7 mouse cellular contexts compared by ENCODE assay signal in the genomic region with DNA sequence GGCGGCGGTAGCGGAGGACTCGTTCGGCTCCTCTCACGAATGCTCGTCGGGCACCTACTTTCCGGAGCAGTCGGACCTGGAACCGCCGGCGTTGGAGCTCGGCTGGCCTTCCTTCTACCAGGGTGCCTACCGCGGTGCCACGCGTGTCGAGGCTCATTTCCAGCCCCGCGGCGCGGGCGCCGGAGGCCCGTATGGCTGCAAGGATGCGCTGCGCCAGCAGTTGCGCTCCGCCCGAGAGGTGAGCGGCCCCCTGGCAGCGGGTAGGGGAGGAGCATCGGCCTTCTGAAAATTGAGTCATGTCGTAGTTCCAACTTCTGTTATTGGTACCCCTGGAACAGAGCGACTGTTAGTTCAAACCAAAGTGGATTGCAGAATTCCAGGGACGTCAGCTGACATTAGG. TPM values are rescaled to one million over a fixed set of nuclear protein-coding genes. Genes with fewer than 3 reads are reported as not detected.
DNase-seq lines count a peak whose midpoint lies in the region; ATAC-seq and TF ChIP-seq lines count a peak whose summit lies in the region.

No protein-coding gene starts in this region.

- peak overlapping the region; percentile 98 for H3K4me2 ChIP-seq in heart, embryonic 15.5 days
- H3K4me2 ChIP-seq in liver, embryonic 11.5 days = peak overlapping the region; percentile 96

- no peaks in the 10 kb centered on the region for H3K36me3 ChIP-seq in heart, embryonic 15.5 days
- H3K36me3 ChIP-seq in liver, embryonic 11.5 days (ENCODE audit: control insufficient read depth, insufficient read depth, low read length) = 0 out of 2 replicates have a peak, but pooled peaks cover 8% of the 10 kb centered on the region

- H3K9ac ChIP-seq in heart, embryonic 15.5 days = peak overlapping the region; percentile 74
- peak overlapping the region; percentile 87 for H3K9ac ChIP-seq in liver, embryonic 11.5 days (ENCODE audit: low read depth, low read length)

- H3K27me3 ChIP-seq in heart, embryonic 15.5 days = no peaks in the 10 kb centered on the region
- 0 out of 2 replicates have a peak, but pooled peaks cover 2% of the 10 kb centered on the region for H3K27me3 ChIP-seq in liver, embryonic 11.5 days (replicated peaks; ENCODE audit: control insufficient read depth, insufficient read depth, low read length)

- H3K9me3 ChIP-seq in heart, embryonic 15.5 days (replicated peaks) = no peaks in the 10 kb centered on the region
- H3K9me3 ChIP-seq in liver, embryonic 11.5 days (ENCODE audit: control insufficient read depth, low read length) = no peaks in the 10 kb centered on the region

- peak overlapping the region; percentile 90 for H3K4me3 ChIP-seq in bone marrow macrophage, adult 2 months (ENCODE audit: insufficient read depth, low read length)
- peak overlapping the region; percentile 85 for H3K4me3 ChIP-seq in heart, embryonic 15.5 days
- peak overlapping the region; percentile 86 for H3K4me3 ChIP-seq in liver, embryonic 11.5 days (ENCODE audit: low read depth, low read length)
- peak overlapping the region; percentile 76 for H3K4me3 ChIP-seq in olfactory bulb, adult 2 months (ENCODE audit: insufficient read depth, low read depth, low read length)

- peak; percentile 29 for DNase-seq in right cerebral cortex, postnatal 4 days
- no peak for DNase-seq in right cerebral cortex, postnatal 10 days (ENCODE audit: low spot score in 2 of 2)
- peak; percentile 73 for DNase-seq in liver, embryonic 11.5 days (ENCODE audit: low spot score)
- DNase-seq in frontal cortex, adult 2 months (ENCODE audit: extremely low spot score in 1 of 2, low spot score in 1 of 2) = no peak

- under 1% methylated on average over 37 of the region's 37 CpGs for WGBS in heart, embryonic 15.5 days
- WGBS in liver, embryonic 11.5 days = under 1% methylated on average over 37 of the region's 37 CpGs
- WGBS in olfactory bulb, adult 2 months = under 1% methylated on average over 37 of the region's 37 CpGs

- peaks cover 27% of the 10 kb centered on the region for H3K4me1 ChIP-seq in bone marrow macrophage, adult 2 months (ENCODE audit: control insufficient read depth, insufficient read depth, low read length)
- peaks cover 49% of the 10 kb centered on the region for H3K4me1 ChIP-seq in heart, embryonic 15.5 days (replicated peaks)
- H3K4me1 ChIP-seq in liver, embryonic 11.5 days (replicated peaks; ENCODE audit: control insufficient read depth, insufficient read depth, low read length) = peaks cover 29% of the 10 kb centered on the region
- peaks cover 30% of the 10 kb centered on the region for H3K4me1 ChIP-seq in olfactory bulb, adult 2 months (ENCODE audit: control insufficient read depth, insufficient read depth, low read length)

- H3K27ac ChIP-seq in bone marrow macrophage, adult 2 months (ENCODE audit: insufficient read depth, low read depth, low read length) = peak overlapping the region; percentile 49
- H3K27ac ChIP-seq in heart, embryonic 15.5 days = peak overlapping the region; percentile 85
- peak overlapping the region; percentile 97 for H3K27ac ChIP-seq in liver, embryonic 11.5 days (ENCODE audit: low read depth, low read length)
- no peak overlapping the region for H3K27ac ChIP-seq in olfactory bulb, adult 2 months (ENCODE audit: insufficient read depth, low read depth, low read length)

- peak; percentile 29; the same call in 1 of the 2 replicates for ATAC-seq in heart, embryonic 15.5 days (replicated peaks; ENCODE audit: insufficient number of reproducible peaks, insufficient read depth, low FRiP score, low read depth)
- ATAC-seq in liver, embryonic 11.5 days (replicated peaks; ENCODE audit: low FRiP score) = peak; percentile 53

- no peak for TF ChIP-seq POLR2A in bone marrow macrophage, adult 2 months (IDR thresholded peaks at IDR 0.05; ENCODE audit: borderline replicate concordance, low read depth, low read length)
- TF ChIP-seq POLR2A in olfactory bulb, adult 2 months (IDR thresholded peaks at IDR 0.05; ENCODE audit: insufficient read depth, low read depth, low read length) = no peak

- TF ChIP-seq CTCF in bone marrow macrophage, adult 2 months (IDR thresholded peaks at IDR 0.05; ENCODE audit: low read depth, low read length) = no peak
- TF ChIP-seq CTCF in olfactory bulb, adult 2 months (IDR thresholded peaks at IDR 0.05; ENCODE audit: insufficient read depth, low read depth, low read length) = no peak

RNA-seq across cellular contexts. Expression of a gene that starts 0.5 kb away (rescaled TPM):
- polyA plus RNA-seq in bone marrow macrophage, adult 2 months (2012; ENCODE audit: insufficient read depth, insufficient read length, missing spikeins) = 5.2 and 5.6 TPM in 2 replicates
- 52.3 and 53.3 TPM in 2 replicates for polyA plus RNA-seq in heart, embryonic 15.5 days (2015; fragmentation: Nextera tagmentation; extraction: Ambion mirVana)
- 27.9 and 28.1 TPM in 2 replicates for polyA plus RNA-seq in liver, embryonic 11.5 days (2014; fragmentation: Nextera tagmentation; extraction: Ambion mirVana)
- not detected in 2 replicates for polyA plus RNA-seq in olfactory bulb, adult 2 months (2012; ENCODE audit: insufficient read depth, insufficient read length, low replicate concordance, missing spikeins)
- 3.3 and 3.5 TPM in 2 replicates for polyA plus RNA-seq in frontal cortex, adult 2 months (2012; rRNA removed)

RNA-seq across cellular contexts. Expression of a gene that starts 26.3 kb away (rescaled TPM):
- polyA plus RNA-seq in bone marrow macrophage, adult 2 months (2012; ENCODE audit: insufficient read depth, insufficient read length, missing spikeins) = 10.4 and 15.6 TPM in 2 replicates
- 11.8 and 12.5 TPM in 2 replicates for polyA plus RNA-seq in heart, embryonic 15.5 days (2015; fragmentation: Nextera tagmentation; extraction: Ambion mirVana)
- polyA plus RNA-seq in liver, embryonic 11.5 days (2014; fragmentation: Nextera tagmentation; extraction: Ambion mirVana) = 11.6 and 13.0 TPM in 2 replicates
- polyA plus RNA-seq in olfactory bulb, adult 2 months (2012; ENCODE audit: insufficient read depth, insufficient read length, low replicate concordance, missing spikeins) = not detected in 2 replicates
- 30.1 and 32.2 TPM in 2 replicates for polyA plus RNA-seq in frontal cortex, adult 2 months (2012; rRNA removed)

Comparison
In these comparisons a context has a peak if more than half of its experiments do, and no peak if none do; other contexts are left out.
1. DNase-seq: peak in right cerebral cortex, postnatal 4 days (single experiment) and liver, embryonic 11.5 days (single experiment); none in right cerebral cortex, postnatal 10 days (0 of 2) and frontal cortex, adult 2 months (0 of 2).
2. Peak in every context shown above with its lines, with median percentiles within 50 percentile points of each other: H3K4me3 ChIP-seq.